Mouse (Mus musculus) B cell, adult 67 days (primary cell): ENCODE data around the gene Ubac1. TPM values are rescaled to one million over a fixed set of nuclear protein-coding genes. Genes with fewer than 3 reads are reported as not detected.

ENCODE experiments used
- total RNA-seq, 2 experiments: library from RNA; stranded (reverse); gene quantifications; 4 replicates each; pipeline ENCODE4 v1.2.4; 2023

Ubac1 gene
- total RNA-seq = 10 to 100 TPM; 31.4 to 34.7 TPM

GRCm38 (mm10) chr2:26021561-26022257 lies at the start of gene Ubac1:
TSS of gene Ubac1 (minus strand) at chr2:26021747.

DNA sequence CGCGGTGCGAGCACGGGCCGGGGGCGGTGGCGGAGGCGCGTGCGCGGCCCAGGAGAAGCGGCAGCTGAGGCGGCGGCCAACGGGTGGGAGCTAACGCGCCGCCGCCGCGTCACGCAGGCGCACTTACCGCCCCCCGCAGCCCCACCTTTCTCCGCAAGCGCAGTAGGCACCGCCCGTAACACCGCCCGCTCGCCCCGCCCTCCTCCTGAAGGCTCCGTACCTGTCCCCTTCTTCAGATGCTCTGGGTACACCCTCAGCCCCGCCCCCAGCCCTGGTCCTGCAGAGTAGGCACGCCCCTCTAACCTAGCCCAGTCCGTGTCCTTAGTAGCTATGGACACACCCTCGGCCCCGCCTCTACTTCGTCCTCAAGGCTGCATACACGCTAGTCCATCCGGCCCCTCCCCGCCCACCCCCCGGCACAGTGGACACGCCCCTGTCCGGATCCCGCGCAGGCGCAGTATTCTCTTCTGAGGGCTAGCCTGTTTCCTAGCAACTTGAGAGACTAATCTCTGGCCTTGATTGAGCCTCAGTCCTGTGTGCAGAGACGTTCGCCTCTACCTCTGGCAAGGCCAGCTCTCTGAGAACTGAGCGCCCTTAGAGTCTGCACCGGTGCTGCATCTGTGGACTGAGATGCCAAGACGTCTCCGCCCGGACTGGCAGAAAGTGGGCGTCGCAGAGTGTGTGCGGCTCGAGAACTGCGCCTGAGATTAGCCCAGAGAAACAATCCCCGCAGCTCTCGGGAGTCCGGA lies 38.2 kb downstream of the Ubac1 start, which contains the start of gene Camsap1:
Gene Camsap1, minus strand, starts transcription at position 124 of the 749 bp plus-strand sequence.

Other genes starting within 250 kb of the Ubac1 start
- gene Lcn11, start 244.7 kb downstream of the Ubac1 start, total RNA-seq = not detected
- gene Gm13539, start 239.5 kb downstream of the Ubac1 start, total RNA-seq = not detected
- not detected for gene Glt6d1, start 205.9 kb downstream of the Ubac1 start, total RNA-seq
- gene Lcn9, start 198.6 kb downstream of the Ubac1 start, total RNA-seq = not detected
- not detected for gene Sohlh1, start 174.5 kb downstream of the Ubac1 start, total RNA-seq
- gene Kcnt1, start 158.0 kb downstream of the Ubac1 start, total RNA-seq = not detected
- 10 to 100 TPM; 27.7 to 47.2 TPM for gene Camsap1, start 38.5 kb downstream of the Ubac1 start, total RNA-seq
- gene Nacc2, start 101.5 kb upstream of the Ubac1 start, total RNA-seq = 1 to 10 TPM in 1 of 2 experiments, under 1 TPM in 1; 0.42 to 1.9 TPM
- not detected for gene Lhx3, start 186.5 kb upstream of the Ubac1 start, total RNA-seq
- gene Qsox2, start 215.8 kb upstream of the Ubac1 start, total RNA-seq = 1 to 10 TPM; 8.6 to 8.9 TPM